Mouse (Mus musculus): ENCODE results near the gene Atad3a.
A peak's percentile ranks its signal among the peaks of the same experiment; 100 is the strongest.
"Not testable (repeated sequence)": the region's sequence is repeated elsewhere in the genome, so short reads cannot be mapped to it uniquely, and the experiment has no call there.

Atad3a gene

DNA sequence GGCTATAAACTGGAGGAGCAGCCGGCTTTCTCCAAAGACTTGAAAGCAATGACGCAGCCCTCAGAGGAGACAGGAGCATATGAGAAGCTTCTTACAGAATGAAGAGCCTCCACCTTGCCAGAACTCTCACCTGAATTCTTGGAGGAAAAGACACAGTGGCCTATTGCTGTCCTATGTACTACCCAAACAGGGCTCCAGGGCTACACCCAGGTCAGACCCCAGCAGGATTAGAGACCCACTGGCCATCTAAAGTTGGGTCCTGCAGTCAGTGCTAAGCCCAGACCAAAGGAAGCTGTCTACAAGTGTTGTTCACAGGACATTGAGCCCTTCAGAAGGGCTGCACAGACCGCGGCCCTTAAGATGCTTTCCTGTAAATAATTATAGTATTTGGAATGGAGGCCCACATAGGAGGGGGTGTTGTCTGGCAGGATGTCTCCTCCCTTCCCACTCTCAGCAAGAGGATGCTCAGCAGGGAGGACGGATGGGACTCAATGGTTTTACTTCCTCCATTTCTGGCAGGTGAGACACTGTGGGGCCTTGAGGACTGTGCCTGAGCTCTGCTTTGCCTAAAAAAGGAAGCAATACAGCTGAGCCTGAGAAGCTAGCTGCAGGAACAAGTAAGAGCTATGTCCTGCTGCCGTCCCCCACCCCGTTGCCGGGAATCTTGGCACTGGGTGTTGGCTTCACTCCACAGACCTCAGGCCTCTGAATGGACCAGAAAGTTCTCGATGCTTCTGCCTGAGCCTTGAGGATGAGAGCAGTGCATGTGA is 14.3 kb upstream of the Atad3a start:
- DNase-seq (ENCODE audit: low spot score in 2 of 2), result no peak

DNA sequence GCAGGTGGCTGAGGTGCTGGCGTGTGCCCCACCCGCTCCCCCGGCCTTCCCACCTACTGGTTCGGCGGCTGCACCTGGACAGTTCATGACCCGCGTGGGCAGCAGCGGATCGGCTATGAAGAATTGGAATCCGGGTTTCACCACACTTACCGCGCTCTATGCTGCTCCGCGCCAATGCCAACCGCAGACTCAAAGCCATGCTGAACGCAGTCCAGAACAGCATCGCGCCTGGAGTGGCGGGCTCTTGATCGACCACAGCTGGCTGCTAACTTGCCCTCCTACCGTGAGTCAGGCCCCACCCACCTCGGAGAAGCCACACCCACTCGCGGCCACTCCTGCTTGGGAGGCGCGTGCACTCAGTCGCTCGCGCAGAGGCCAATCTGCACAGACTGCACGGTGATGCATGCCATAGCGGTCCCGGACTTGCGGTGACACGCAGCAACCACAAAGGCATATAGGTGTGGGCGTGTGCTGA is 13.4 kb upstream of the Atad3a start, which contains the start of gene Vwa1:
TSS of gene Vwa1 (minus strand) at position 419 of the 475 bp plus-strand sequence.
- DNase-seq (ENCODE audit: low spot score in 2 of 2), result peak; percentile 75 to 84

DNA sequence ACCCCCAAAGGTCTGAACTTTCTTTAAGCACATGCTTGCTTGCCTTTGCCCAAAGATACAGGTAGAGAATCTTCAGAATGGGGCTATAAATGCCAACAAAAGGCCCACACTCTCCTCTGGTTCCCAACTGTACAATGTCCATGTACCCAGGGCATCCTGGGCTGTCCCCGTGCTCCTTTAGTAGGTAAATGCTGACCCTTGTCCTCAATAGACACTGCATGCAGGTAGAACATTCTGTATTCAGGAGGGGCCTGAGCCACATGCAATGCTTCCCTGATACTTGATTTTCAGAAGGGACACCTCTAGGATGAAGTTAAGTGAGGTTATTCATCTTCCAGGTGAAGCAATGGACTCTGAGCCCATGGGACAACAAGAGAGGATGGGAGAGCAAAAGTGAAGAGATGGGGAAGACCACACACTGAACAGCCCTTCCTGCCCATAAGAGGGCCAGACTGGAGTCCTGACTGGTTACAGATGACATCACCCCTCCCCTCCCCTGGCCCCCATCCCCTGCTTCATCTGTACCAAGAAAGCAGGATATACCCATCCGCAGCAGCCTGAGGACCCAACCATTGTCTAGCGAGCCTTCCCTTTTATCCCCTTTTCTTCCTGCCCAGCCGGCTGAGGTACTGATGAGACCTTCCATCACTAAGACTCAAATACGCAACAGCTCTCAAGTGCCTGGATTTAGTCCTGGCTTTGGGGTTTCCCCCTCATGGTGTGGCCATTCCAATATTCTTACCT is 12.6 kb upstream of the Atad3a start:
- no peak for DNase-seq (ENCODE audit: low spot score in 2 of 2)

DNA sequence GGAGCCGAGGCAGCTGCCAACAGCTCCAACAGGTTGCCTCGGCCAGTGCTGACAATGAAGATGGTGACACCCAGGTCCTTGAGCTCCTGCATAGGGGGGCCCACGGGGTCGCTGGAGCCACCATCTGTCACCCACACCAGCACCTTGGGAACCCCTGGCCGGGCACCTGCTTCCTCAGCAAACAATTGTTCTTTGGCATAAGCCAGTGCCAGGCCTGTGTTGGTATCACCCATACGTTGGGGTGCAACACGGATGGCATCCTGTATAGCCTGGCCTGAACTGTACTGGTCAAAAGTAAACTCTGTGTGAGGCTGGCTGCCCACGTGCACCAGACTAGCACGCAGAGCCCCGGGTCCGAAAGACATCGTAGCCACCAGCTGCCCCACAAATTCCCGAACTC is 11.9 kb upstream of the Atad3a start:
- no peak for DNase-seq (ENCODE audit: low spot score in 2 of 2)

DNA sequence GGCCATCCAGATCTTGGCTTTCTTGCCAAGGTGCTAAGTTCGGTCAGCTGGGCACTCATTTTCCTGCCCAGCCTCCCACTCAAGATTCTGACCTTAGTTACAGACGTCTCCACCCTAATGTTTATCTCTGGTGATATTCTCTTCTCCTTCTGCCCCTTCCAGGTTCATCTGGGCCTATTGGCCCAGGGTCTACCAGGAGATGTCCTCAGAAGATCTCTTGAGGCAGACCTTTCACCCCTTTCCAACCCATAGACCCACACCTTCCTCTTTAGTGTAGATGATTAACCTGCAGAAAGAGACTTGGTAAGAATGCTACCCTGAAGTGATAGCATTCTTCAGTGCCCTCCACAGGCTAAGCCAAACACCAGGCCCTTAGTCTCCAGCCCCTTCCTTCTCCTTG is 10.8 kb upstream of the Atad3a start:
- no peak for DNase-seq (ENCODE audit: low spot score in 2 of 2)

DNA sequence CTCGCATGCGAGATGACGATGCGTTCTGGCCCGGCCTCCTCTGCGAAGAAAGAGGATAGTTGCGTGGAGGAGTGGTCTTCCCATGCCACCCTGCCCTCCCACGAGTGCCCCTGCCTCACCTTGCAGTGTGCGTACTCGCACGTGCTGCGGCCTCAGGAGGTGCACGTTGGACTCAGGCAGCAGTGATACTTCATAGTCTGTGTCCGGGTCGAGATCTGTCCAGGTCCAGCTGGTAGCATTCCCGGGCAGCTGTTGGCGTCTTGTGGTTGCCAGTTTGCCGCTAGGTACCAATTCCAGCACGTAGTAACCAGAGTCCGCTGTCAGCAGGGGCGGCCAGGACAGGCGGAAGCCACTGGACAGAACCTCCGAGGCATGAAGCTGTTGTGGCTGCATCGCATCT is 9.7 kb upstream of the Atad3a start:
- no peak for DNase-seq (ENCODE audit: low spot score in 2 of 2)

DNA sequence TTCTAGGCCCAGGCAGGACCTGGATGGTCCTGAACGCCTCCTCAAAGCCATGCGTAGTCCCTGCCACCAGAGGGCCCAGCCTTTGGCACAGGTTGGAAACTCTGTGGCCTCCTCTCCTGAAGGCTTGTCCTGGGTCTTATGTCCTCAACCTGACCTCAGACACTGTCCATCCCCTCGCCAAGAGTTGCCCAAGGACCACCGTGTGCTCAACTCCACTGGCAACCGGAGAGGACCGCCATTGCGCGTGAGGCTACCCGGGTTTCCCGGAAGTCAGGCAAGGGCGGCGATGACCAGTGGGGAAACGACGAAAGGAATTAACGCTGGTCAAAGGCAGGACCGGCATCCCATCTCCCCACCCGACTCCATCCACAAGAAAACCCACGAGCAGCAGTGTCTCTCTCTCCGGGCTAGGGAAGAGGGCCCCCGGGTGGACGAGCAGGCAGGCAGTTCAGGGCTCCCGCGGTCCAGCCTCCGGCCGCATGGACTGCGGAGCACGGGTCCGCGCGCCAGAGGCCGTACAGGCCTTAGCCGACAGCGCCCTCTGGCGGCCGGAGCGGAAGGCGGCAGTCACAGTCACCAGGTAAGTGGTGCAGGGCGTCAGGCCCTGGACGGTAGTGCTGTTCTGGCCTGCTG is 9.1 kb upstream of the Atad3a start:
- DNase-seq (ENCODE audit: low spot score in 2 of 2), result peak; percentile 61 to 86

DNA sequence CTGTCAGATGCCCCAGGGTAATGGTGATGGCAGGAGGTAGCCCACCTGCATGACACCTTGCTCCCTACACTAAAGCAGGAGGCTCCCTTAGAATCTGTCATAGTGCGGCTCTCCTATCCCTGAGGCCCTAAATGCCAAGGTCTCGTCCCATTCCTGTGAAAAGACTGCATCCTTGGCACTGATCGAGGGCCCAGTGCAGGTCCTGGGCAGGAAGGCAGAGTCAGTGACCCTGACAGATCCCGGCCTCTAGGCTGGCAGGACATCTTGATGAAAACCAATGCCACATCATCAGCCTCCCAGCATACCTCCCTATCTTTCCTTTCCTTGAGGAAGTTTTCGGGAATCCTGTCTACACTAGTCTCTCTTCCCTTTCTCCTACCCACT is 8.6 kb upstream of the Atad3a start:
- DNase-seq (ENCODE audit: low spot score in 2 of 2), result no peak

DNA sequence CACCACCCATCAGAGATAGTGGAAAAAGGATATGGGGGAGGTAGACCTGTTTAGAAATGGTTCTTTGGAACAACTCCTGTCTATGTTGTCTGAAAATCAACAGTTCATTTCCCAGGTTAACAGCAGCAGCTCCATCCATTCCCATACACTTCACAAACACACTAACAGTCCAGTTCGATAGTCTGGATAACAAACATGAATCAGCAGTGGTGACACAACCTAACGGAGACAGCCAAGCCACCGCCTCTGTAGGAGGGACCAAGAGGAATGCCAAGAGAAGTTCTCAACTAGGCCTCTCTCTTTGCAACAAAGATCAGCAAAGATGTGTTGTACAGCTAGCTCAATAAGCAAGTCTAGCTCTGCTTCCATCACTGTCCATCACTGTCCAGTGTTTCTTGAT is 1.5 kb upstream of the Atad3a start:
- DNase-seq (ENCODE audit: low spot score in 2 of 2), result no peak

DNA sequence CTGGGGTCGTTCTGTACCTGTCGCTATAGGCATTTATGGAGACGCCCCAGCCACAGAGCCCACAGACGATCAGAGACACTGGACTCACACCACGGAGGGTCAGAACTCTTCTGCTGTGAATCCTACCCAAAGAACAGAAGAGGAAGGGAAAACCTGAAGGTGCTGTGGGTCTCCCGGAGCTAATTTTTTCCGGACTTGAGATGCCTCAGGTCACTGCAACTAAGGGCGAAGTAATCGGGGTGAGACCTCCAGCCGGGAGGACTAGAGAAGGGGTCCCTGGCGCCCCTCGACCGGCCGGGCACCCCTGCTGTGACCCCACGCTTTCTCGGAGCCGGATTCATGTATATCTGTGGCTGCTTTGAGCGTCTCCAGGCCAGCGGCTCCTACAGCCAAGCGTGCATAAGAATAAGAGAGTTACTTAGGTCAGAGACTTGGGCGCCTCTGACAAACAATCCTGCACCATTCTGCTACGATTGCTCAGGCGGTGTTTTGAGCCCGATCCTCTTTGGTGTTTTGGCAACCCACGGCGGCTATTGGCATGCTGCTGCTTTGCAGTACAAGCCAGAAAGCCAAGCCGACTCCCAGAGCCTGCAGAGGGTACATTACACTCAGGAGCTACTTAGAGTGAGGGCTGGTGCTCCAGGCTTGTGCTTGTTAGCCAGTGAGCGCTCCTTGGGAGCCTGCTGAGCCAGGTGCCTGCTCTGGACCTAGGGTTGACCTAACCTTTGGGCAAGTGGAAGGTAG is 635 bp upstream of the Atad3a start:
- no peak for DNase-seq (ENCODE audit: low spot score in 2 of 2)

DNA sequence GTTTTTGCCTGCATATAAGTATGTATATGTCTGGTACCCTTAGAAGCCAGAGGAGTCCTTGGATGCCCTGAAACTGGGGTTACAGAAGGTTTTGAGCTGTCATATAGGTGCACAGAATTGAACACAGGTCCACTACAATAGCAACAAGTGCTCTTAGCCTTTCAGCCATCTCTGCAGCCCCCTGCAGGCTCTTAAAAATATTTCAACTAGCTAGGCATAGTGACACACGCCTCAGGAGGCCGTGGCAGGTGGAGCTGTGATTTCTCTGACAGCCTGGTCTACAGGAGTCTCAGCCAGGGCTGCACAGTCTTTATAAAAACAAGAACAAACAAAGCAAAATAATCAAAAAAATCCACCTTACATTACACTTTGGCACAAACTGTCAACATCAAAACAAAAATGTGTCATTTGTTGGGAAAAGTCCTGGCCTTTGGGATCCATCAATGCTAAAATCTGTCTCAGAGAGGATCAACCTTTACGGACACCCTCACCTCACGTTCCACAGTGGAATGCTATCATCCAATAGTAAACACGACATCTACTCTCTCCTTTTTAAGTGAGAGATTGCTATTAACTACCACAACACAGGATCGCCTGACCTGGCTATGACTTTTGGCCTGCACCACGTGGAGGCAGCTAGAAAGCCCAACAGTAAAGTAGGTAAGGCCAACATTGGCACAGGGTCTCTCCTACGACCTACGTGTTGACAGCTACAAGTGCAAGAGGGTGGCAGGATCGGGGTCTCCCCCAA is 856 bp downstream of the Atad3a start:
- peak in 1 of 2 experiments; percentile 48 for DNase-seq (ENCODE audit: low spot score in 2 of 2)

DNA sequence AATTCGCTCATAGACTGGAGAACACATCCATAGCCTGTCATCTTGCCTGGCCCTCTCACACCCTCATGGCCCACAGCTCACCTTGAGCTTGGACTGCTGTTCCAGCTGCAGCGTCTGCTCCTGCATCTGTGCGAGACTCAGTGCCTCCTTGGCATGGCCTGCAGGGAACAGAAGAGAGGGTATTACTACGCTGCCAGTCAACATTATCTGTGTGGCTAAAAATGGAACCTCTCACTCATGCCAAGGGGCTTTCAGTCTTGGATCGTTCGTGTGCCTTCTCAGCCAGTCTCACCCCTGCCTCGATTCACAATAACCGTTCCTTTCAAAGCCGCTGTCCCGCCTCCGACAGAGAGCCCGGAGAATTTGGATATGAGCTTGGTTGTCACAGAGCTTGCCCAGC is 3.9 kb downstream of the Atad3a start:
- no peak for DNase-seq (ENCODE audit: low spot score in 2 of 2)

DNA sequence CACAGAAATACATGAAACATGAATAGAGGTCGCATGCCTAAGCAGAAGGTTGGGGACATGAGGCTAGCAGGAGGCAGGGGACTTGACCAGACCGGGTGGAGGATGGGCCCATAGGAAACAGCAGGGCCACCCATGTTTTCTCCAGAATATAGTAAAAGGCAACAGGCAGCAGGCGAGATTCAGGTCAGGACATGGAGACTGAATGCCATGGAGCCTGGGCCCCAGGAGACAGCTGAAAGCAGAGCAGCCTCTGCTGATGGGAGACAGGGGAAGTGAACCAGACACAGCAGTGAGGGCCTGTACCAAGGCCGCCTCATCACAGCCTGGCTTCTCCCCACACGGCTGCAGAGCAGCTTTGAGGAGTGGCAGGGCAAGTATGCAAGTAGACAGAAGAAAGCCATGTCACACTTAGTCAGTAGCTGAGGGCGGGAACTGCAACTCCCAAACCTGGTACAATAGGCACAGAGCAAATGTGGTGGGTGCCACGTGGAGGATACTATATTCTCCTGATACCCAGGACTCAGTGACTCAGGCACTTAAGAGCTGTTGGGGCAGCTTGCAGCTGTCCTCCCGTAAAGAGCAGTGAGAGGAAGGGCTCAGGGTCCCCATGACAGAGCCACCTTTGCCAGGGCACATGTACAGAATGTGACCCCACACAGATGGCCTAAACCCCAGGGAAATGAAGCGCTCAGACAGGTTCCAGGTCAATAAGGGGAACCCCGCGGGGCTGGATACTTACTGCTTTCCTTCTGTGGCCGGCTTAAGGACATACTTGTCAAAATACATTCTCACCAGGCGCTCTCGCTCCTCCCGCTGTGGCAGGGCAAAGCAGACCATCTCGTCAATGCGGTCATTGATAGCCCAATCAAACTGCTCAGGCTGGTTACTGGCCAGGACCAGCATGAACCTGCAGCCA is 14.1 kb downstream of the Atad3a start:
- DNase-seq (ENCODE audit: low spot score in 2 of 2), result no peak

DNA sequence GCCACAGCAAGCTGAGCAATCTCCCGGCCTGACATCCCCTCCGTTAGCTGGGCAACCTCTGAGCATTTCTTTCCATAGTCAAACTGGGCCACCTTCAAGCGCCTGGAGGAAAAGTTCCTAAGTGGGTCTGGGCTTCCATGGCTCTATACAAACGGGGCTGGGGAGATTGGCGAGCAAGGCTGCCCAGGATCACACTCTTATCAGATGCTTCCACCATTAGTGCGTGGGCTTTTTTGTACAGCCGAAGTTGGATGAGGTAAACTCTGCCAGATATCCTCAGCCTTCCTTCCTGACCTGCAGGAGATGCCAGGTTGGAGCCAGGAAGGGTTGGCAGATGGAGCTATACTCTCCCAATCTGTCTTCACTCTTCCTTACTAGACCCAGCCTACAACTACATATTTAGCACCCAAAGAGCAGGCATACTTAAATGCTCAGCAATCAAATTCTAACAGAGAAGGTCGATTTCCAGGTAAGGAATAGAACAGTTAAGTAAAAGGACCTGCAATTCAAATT is 14.8 kb downstream of the Atad3a start:
- DNase-seq (ENCODE audit: low spot score in 2 of 2), result no peak

DNA sequence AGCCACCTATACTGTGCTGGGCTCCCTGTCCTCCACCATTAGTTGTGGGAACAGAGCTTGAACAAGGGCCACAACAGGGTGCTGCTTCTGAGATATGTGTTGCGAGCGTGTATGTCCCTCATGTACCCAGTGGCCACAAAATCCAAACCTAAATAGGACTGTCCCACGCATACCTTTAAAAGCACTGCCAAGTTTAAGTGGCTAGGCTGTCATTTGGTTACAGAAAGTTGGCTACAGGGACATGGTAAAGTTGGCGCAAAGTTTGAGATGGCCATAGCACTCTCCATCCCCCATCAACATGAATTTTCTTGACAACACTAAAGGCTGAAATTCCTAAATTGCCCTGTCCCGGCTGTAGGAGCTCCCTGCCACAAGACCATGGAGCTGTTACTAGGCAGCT is 15.8 kb downstream of the Atad3a start:
- DNase-seq (ENCODE audit: low spot score in 2 of 2), result no peak

DNA sequence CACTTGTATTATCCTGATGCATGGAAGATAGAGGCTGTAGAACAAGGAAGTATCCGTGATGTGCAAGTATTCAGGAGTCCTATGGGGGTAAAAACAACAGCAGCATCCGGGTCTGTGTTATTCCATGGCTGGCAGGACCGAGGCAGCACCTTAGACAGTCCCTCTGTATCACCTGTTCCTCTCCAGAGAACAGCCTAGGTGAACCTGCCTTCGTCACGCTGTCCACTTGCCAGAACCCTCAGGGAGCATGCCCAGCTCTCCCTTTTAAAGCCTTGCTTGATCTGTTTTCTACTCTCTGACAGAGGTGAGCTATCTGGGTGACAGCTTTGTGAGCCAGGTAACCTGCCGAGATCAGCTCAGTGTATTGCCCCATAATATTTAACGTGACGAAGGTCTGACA is 16.4 kb downstream of the Atad3a start:
- DNase-seq (ENCODE audit: low spot score in 2 of 2), result no peak

DNA sequence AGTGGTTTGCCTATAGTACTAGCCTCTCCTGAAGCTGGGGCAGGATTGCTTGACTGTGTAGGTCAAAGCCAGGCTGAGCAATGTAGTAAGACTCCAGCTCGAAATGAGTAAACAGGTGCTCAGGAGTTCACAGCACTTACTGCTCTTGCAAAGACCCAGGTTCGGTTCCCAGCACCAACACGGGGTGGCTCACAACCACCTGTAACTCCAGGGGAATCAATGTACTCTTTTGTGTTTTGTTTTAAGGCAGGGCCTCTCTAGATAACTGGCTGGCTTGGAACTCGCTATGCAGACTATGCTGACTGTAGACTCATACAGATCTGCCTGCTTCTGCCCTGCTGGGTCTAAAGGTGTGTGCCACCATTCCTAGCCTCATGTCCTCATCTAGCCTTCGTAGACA is 18.2 kb downstream of the Atad3a start:
- no peak for DNase-seq (ENCODE audit: low spot score in 2 of 2)

DNA sequence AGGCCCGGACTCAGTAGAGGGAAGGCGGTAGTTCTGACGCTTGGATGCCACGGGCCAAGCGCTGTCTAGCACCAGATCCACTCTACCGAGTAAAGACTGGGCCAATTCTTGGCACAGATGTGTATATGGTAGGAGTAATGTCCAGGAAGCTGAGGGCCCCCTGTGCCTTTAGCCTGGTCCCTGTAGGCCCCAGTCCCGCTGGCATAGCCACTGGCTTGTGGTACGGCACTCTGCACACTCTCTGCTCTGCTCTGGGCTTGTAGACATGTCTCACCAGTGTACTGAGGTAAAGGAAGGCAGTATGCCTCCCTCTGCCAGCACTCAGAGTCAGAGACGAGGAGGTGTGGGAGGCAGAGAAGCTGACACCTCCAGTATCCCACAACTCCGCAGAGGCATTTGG is 20.2 kb downstream of the Atad3a start:
- not testable (repeated sequence) for DNase-seq (ENCODE audit: low spot score in 2 of 2)

DNA sequence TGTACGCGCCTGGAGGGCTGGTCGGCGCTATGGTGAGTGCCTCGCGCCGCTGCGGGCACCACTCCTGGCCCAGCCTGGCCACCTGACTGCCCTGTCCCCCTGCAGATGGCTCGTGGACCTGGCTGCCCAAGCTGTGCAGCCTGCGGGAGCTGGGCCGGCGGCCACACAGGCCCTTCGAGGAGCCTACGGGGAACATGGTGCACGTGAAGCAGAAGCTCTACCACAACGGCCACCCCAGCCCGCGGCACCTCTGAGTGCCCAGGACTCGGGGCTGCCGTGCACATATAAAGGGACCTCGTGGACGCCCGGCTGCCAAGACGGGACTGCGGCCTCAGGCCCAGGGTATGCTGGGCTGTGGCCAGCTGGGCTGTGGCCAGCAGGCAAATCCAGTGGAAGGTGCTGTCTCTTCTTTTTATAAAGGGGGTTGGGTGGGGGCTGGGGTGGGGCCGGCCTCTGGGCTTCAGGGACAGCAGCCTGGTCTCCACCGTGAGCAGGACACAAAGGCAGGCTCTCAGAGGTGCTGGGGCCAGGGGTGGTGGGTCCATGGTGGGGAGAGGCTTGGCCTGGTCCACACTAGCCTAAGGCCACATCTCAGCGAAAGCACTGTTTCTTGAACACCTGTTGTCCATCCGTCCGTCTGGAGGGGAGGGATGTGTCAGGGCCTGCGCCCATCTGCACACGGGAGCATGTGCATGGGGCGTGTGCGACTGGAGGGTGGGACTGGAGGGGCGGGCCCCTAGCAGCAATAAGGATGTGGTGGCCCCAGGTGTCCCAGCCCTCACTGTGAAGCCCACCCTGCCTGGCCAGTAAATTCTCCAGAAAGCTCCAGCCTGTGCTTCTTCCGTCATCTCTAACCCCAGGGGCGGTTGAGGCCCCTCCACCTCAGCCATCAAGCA is 20.9 kb downstream of the Atad3a start:
- no peak for DNase-seq (ENCODE audit: low spot score in 2 of 2)
